Comparison of ENCODE assay signal across 9 mouse cellular contexts in genomic region chr6:120154526-120155309, GRCm38 (mm10).
A peak's percentile ranks its signal among the peaks of the same experiment; 100 is the strongest.
DNase-seq lines count a peak whose midpoint lies in the region; ATAC-seq lines count a peak whose summit lies in the region.
"Had no signal": no experiment of that assay in that cellular context is flagged by ENCODE, and none has a peak within 500 bp of the region (broad histone marks: within the 10 kb centered on the region; RNA-seq: fewer than 3 reads in every experiment).

No protein-coding gene starts in this region.

- no peak overlapping the region for H3K4me2 ChIP-seq in forebrain, embryonic 14.5 days (ENCODE audit: low read length)
- H3K4me2 ChIP-seq in forebrain, embryonic 15.5 days (replicated peaks): no peak overlapping the region
- H3K4me2 ChIP-seq: embryonic facial prominence, embryonic 12.5 days had no signal

- no peaks in the 10 kb centered on the region for H3K27me3 ChIP-seq in forebrain, embryonic 14.5 days (replicated peaks; ENCODE audit: control insufficient read depth, insufficient read depth, low read length)
- H3K27me3 ChIP-seq in forebrain, embryonic 15.5 days: no peaks in the 10 kb centered on the region
- H3K27me3 ChIP-seq: embryonic facial prominence, embryonic 12.5 days had no signal

- no peaks in the 10 kb centered on the region for H3K36me3 ChIP-seq in forebrain, embryonic 14.5 days (ENCODE audit: control insufficient read depth, insufficient read depth, low read length)
- no peaks in the 10 kb centered on the region for H3K36me3 ChIP-seq in forebrain, embryonic 15.5 days
- H3K36me3 ChIP-seq: embryonic facial prominence, embryonic 12.5 days had no signal

- WGBS in forebrain, embryonic 14.5 days: 64% methylated on average over 5 of the region's 5 CpGs
- WGBS in forebrain, embryonic 15.5 days: 64% methylated on average over 5 of the region's 5 CpGs

- DNase-seq in forebrain, embryonic 14.5 days (ENCODE audit: low spot score): peak; percentile 23
- peak; percentile 16 for DNase-seq in retina, adult 2 months (ENCODE audit: low read depth, low spot score)
- DNase-seq in retina, embryonic 14.5 days (ENCODE audit: low spot score): no peak
- DNase-seq in thymus, postnatal 36 days: peak; percentile 61 to 84
- DNase-seq in right cerebral cortex, postnatal 36 days (ENCODE audit: low spot score in 2 of 2): no peak
- no peak for DNase-seq in kidney, postnatal 36 days

- no peak for ATAC-seq in forebrain, embryonic 14.5 days
- ATAC-seq in forebrain, embryonic 15.5 days (replicated peaks): no peak
- peak; percentile 27 for ATAC-seq in megakaryocyte, adult 5-6 weeks (ENCODE audit: poor library complexity, severe bottlenecking)

- H3K4me3 ChIP-seq in forebrain, embryonic 14.5 days (ENCODE audit: low read depth, low read length): no peak overlapping the region
- no peak overlapping the region for H3K4me3 ChIP-seq in forebrain, embryonic 15.5 days
- H3K4me3 ChIP-seq: embryonic facial prominence, embryonic 12.5 days had no signal

- H3K9ac ChIP-seq in forebrain, embryonic 14.5 days (ENCODE audit: low read length): no peak overlapping the region
- no peak overlapping the region for H3K9ac ChIP-seq in forebrain, embryonic 15.5 days (replicated peaks)
- H3K9ac ChIP-seq: embryonic facial prominence, embryonic 12.5 days had no signal

- no peaks in the 10 kb centered on the region for H3K9me3 ChIP-seq in forebrain, embryonic 14.5 days (replicated peaks; ENCODE audit: control insufficient read depth, low read length)
- no peaks in the 10 kb centered on the region for H3K9me3 ChIP-seq in forebrain, embryonic 15.5 days
- H3K9me3 ChIP-seq: embryonic facial prominence, embryonic 12.5 days had no signal

- H3K4me1 ChIP-seq in forebrain, embryonic 14.5 days (ENCODE audit: control insufficient read depth, insufficient read depth, low read length): peaks cover 12% of the 10 kb centered on the region
- H3K4me1 ChIP-seq in forebrain, embryonic 15.5 days: peaks cover 25% of the 10 kb centered on the region

- no peak overlapping the region for H3K27ac ChIP-seq in forebrain, embryonic 14.5 days (ENCODE audit: low read depth, low read length)
- H3K27ac ChIP-seq in forebrain, embryonic 15.5 days (replicated peaks): no peak overlapping the region
- H3K27ac ChIP-seq: embryonic facial prominence, embryonic 12.5 days had no signal

Comparison
In these comparisons a context has a peak if more than half of its experiments do, and no peak if none do; other contexts are left out.
1. DNase-seq: peak in forebrain, embryonic 14.5 days (single experiment), retina, adult 2 months (single experiment) and thymus, postnatal 36 days (2 of 2); none in retina, embryonic 14.5 days (single experiment), right cerebral cortex, postnatal 36 days (0 of 2) and kidney, postnatal 36 days (0 of 2).